Mouse (Mus musculus) layer of hippocampus, postnatal 14 days (tissue): ENCODE measurements around the gene Tor1a. TPM values are rescaled to one million over a fixed set of nuclear protein-coding genes. Genes with fewer than 3 reads are reported as not detected.

Experiments used
- DNase-seq, 2 experiments: peaks; one replicate each; pipeline ENCODE4 v3.0.0; 2021 to 2022; ENCODE audit warnings: low spot score in 2 of 2, mixed read lengths in 1 of 2
- long read RNA-seq, 2 experiments: library from polyadenylated mRNA; stranded (forward); transcript quantifications; one replicate each; pipeline ENCODE4 v2.0.0; 2021
- total RNA-seq, 2 experiments: library from RNA; stranded (reverse); gene quantifications; 2 replicates each; pipeline ENCODE4 v1.2.3; 2021

Tor1a gene
- total RNA-seq: 10 to 100 TPM; 47.0 to 54.0 TPM
- long read RNA-seq, experiment 1, transcript Tor1a-201 (5 exons, 1,401 nt): major isoform, 46 of 69 reads
- long read RNA-seq, experiment 1, transcript Tor1a-203 (4 exons, 1,605 nt): minor isoform, 12 of 69 reads
- long read RNA-seq, experiment 1, partial matches to known transcripts: 0 of 69 reads
- long read RNA-seq, experiment 1, other reads (novel, unspliced or antisense): 6 of 69 reads
- long read RNA-seq, experiment 2, transcript Tor1a-203 (4 exons, 1,605 nt): minor isoform, 24 of 121 reads
- long read RNA-seq, experiment 2, transcript Tor1a-205 (2 exons, 560 nt): minor isoform, 20 of 121 reads
- long read RNA-seq, experiment 2, transcript Tor1a-201 (5 exons, 1,401 nt): major isoform, 62 of 121 reads
- long read RNA-seq, experiment 2, partial matches to known transcripts: 1 of 121 reads
- long read RNA-seq, experiment 2, other reads (novel, unspliced or antisense): 14 of 121 reads

DNA sequence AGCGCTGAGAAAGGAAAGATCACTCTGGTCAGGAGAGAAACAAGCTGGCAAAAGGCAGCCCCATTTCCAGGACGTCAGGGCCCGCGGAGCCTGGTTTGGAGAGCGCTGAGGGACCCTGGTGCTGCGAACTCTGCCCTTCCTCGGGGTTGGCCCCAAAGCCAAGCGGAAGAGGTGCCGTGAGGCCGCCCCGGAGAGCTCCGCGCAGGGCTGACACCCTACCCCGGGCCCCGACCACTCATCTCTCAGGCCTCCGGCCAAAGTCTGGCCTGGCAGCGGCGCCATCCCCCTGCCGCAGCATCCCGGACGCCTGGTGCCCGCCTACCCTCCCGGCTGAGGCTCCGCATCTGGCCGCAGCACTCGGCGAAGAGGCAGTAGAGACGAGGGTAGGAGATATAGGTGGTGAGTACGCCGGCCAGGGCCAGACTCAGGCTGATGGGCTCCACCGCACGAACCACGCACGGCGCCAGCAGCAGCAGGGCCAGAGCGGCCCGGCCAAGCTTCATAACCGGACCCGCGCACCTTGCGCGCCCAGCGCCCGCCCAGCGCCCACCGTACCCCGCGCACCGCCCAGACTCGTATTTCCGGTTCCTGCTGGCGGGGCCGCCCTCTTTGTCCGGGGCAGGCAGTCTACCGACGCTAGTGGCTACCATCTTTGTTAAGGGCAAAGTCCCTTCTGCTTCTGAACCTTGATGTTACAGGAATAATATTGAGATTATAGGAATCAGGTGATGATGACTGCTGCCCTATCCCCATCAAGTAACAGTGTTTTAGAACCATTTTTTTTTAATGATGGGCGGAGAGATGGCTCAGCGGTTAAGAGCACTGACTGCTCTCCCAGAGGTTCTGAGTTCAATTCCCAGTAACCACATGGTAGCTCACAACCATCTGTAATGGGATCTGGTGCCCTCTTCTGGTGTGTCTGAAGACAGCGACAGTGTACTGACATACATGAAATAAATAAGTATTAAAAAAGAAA, at the start of gene Tor1a:
Tor1a (minus strand) TSS at position 582 of the 976 bp plus-strand sequence.
- peak; percentile 84 to 94 for DNase-seq

DNA sequence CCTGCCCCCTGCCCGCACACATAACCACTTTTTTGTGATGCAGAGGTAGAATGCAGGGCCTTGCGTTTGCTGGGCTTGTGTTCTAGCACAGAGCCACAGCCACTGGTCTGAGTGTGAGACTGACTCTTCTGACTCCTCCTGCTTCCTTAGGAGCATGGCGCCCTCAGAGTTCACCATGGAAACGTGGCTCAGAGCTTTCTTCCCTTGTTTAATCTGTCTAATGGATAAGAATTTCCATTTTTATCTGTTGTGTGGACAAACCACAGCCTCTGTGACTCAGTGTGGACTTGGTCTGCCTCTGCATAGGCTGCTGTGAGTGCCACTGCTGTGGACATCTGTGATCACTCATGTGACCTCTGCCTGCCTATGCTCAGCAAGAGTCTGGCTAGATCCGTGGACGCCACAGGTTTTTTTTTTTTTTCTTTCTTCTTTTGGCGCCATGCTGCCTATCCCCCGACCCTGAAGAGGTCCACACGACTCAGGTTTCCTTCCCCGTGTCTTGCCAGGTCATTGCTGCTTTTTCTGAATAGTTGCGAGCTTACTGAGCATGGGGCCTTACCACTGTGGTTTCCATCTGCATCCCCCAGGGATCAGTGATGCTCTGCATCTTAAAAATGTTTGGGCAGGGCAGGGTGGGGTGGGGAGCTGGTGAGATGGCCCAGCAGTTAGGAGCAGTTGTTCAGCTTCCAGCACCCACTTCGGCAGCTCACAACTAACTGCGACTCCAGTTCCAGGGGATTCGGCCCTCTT, 45.8 kb upstream of the Tor1a start:
- no peak for DNase-seq

DNA sequence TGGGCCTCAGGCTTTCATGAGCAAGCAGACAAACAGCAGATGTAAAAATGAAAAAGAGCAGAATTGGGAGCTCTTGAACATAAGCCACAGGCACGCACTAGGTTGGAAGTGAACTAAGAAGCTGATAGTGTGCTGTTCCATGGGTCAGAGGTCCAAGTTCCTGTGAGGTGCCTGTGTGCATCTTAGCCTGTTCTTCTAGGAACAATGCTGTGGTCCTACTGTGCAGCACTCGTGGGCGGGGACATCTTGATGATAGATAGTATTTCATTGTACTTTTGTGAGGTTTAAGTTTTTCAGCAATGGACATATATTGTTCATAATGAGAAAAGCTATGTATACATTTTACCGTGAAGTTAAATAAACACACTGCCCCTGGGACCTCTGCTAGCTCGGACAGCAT, 39.5 kb upstream of the Tor1a start:
- DNase-seq: no peak

DNA sequence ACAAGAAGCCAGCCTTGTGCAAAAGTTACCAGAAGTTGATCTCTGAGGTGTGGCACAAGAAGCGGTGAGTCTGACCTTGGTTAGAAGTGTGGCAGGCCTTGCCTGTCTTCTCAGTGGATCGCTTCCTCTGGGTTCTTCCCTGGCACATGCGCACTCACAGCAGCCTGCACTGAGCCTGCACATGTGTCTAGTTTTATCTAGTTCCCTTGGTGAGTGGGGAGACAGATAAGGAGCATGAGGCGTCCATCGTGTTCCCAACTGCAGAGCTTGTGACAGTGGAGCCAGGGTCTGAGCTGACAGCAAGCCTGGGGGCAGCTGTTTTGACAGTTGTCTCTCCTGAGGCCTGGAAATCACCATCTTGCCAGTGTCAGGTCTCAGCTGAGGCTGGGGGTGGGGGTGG, 38.7 kb upstream of the Tor1a start:
- no peak for DNase-seq

DNA sequence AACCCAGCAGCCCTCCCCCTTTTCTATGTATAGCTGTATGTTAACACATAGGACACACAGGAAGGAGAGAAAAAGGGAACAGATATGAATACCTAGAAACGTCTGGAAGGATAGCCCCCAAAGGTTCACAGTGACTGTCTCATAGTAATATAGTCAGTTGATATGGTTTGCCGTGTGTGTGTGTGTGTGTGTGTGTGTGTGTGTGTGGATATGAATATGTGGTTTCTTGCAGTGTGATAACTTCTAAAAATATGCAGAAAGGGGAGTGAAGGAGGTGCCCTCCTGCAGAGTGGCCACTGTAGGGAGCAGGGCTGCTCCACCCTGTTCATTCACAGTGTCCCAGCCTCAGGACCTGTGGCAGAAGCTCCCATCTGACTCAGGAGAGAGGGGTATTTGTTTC, 37.7 kb upstream of the Tor1a start:
- DNase-seq: no peak

DNA sequence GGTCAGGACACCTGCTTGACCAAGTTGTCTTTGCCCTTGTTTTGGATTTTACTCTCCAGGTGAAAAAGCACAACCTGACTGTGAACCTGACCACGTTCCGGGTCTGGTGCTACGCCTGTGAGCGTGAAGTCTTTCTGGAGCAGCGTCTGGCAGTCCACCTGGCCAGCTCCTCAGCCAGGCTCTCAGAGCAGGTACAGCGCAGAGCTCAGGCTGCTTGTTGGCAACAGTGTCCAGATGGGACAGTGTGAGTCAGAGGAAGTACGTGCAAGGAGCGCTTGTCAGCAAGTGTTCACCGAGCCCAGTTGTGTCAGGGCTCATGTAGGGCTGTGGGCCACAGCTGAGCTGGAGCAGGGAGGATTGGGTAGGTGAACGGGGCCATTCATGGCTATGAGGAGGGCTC, 35.1 kb upstream of the Tor1a start:
- no peak for DNase-seq

DNA sequence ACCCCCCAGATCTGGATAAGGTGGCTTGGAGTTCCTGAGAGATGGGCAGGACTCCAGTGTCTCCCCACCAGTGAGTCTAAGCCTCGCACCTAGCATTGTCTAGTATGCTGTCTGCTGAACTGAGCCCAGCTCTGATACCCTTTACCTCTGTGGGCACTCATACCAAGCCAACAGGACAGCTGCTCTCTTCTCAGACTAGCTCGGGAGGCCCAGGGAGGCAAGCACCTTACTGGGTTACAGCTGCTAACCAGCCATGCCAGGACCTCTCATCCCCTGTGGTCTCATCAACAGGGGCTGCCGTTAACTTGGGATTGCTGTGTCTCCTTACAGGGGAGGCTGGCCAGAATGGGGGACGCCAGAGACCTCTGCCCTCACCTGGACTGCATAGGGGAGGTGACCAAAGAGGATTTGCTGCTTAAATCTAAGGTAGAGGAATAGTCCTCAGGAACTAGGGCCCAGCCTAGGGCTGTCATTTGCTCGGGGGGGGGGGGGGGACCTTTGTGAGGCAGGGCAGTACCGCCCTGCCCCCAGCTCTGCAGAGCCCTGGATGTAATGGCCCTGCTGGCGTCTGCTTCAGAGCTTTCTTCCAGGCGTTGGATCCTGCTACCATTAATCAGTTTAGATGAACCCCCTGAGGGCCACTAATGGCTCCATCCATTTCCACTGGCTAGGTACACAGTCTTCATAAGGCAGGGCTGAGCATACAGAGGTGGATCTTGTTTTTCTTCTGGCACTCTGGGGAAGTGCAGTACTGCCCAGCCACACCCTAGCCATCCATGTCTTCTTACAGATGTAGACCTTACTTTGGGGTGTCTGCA, 30.9 kb upstream of the Tor1a start:
- no peak for DNase-seq

DNA sequence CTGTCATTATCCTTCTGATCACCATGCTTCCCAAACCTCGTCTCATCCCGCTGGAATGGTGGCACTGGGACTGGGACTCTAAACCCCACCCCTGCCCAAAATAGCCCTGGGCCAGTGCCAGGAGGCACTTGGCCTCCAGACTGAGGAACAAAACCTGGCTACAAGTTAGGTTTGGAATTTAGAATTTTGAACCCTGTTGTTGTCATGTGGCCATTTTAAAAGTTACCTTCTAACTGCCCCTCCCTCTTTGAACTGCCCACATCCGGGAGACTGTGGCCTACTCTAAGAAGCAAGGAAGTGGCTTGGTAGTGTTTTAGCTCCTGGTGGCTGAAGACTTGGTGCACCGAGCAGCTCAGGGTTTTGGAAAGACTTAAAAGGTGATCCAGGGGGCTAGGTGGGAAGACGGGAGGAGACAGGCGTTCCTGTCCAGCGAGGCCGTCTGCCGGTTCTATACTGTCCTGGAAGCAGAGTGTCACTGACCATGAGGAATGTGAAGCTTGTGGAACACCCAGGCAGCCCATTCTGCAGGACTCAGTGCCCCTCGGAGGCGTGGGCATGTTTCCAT, 27.8 kb upstream of the Tor1a start:
- DNase-seq: no peak

DNA sequence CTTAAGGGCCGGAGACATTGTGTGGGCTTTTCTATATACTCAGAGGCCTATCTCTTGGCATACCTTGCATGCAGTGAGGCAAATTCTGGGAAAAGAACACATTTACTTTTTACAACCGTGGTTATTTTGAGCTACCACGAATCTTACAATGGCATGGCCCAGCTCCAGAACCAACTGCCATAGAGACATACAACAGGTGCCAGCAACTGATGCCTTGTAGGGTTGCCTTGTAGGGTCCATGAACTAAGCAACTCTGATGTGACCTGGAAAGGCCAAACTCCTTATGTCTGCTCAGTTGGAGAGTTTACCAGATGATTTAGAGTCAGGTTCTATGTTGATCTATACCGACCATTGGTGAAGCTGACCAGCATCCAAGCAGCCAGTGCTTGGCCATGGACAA, 27.1 kb upstream of the Tor1a start:
- no peak for DNase-seq

DNA sequence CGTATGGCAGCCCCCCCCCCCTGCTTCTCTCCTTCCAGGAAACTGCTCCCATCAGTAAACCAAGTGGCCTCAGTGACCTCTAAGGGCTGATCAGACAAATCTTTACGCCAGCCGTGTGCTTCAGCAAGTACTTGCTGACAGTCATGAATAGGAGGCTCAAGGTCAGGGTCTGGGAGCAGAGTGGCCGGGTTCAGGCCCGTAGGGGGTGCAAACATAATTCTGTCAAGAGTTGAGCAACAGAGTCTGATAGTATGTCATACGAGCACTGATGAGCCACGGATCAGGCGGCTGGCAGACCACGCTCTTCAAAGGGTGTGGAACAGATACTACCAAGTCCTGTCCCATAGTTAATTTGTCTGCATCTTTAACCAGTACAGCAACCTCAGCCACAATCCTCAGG, 22.5 kb upstream of the Tor1a start:
- DNase-seq: no peak

DNA sequence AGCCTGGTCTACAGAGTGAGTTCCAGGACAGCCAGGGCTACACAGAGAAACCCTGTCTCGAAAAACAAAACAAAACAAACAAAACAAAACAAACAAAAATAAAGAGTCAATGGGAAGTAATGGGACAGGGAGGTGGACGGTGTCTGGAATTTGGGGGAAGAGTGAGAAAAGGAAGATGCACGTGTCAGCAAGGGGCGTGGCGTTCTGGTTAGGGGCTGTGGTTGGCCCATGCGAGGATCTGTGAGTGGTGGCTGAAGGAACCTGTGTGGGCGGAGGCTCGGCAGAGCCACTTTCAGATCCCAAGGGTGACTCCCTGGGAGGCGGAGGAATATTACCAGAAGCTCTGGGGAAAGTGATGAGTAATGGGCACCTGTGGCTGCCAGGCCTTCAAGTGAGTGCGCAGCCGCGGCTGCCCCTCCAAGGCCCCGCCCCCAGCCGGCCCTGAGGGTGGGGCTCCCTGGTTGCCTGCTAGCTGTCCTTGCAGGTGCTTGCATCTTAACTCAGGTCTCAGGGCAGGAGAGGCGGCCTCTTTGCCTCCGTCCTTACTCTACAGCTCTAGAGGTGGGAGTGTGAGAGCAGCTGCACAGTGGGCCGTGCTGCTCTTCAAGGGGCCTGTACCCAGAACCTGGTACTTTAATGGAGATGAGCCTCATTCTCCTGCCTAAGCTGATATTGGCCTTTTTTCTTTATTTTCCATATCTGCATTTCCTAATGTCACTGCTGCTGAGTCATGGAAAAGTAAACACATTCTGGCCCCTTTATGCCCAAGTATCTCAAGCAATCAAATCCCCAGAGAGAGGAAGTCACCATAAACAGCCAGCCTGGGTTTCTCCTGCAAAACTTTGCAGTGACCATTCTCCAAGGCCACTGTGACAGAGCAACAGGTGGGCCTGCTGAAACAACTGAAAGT, 17.6 kb upstream of the Tor1a start:
- no peak for DNase-seq

DNA sequence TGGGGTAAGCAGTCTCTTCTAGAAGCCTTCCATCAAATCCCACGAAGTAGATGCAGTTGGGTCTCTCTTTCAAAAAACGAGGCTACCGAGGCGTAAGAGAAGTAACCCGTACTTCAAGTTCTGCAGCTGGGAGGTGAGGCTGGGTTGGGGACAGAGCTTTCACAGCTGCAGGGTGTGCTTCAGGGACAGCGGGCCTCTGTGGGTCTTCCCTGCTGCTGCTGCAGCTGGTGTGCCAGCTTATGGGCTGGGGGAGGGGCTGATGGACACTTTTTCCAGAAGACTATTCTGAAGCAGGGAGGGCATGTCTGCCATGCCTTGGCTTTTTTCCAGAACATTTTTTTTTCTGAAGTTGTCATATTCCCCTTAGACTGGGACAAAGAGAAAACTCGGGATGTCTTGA, 15.3 kb upstream of the Tor1a start:
- no peak for DNase-seq

DNA sequence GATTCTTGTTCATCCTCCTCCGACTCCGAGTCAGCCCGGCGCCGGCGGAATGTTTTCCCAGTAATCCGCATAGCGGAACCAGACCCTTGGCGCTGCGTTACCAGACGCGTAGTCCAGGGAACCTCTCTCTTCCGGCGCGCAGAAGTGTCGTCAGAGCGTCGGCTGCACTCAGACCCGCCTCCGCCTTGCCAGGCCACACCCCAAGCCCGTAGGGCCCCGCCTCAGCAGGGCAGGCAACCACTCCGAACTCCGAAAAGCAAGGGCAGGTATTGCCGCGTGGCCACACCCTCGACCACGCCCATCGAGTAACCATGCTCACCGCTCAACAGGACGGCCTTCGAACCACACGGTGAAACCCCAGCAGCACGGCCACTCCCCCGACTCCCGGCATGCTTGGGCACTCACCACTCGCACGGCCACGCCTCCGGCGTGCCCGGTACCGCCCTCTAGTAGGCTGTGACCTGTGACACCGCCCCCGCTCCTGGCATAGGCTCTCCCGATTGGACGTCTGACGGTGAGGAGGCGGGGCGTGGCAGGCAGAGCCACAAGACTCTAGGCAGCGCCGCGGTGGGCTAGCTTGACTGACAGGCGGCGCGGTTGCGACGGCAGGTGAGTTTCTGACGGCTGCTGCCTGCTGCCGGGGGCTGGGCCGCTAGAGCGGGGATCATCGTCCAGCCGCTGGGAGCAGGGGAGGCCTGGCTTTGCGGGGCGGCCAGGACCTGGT, 14.2 kb upstream of the Tor1a start, which contains the start of the genes BC005624 and Usp20:
BC005624 (minus strand) TSS at position 412 of the 724 bp plus-strand sequence.
Usp20 (plus strand) TSS at position 490 of the 724 bp plus-strand sequence.
- DNase-seq: peak; percentile 99 to 100

DNA sequence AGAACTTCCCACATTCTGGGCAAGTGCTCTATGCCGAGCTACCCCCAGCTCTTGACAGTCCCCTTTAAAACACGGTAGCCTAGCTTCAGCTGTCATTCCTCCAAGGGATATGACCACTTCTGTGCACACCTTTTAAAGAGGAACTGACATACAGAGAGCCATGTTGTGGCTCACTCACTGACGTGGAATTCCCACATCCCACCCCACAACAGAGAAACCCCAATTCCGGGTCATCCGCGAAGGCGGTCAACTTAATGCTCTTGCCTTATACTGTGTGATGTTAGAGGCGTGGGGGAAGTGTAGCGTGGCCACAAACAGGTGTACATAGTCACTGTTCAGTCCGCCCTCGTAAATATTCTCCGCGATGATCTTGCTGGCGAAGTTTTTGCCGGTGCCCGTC, 907 bp downstream of the Tor1a start:
- no peak for DNase-seq

DNA sequence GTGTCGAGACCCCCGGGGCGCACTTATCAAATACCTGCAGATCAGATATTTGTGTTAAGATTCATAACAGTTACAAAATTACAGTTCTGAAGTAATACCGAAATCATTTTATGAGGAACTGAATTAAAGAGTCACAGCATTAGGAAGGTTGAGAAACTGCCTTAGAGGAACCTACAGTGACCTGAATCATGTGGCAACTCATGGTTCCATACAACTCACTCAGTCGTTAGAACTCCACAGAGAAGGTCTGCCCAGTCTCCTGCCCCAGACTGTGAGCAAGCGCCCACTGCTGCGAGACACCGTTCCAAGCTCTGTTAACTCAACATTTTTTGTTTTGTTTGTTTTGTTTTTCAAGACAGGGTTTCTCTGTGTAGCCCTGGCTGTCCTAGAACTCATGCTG, 2.1 kb downstream of the Tor1a start:
- DNase-seq: no peak

DNA sequence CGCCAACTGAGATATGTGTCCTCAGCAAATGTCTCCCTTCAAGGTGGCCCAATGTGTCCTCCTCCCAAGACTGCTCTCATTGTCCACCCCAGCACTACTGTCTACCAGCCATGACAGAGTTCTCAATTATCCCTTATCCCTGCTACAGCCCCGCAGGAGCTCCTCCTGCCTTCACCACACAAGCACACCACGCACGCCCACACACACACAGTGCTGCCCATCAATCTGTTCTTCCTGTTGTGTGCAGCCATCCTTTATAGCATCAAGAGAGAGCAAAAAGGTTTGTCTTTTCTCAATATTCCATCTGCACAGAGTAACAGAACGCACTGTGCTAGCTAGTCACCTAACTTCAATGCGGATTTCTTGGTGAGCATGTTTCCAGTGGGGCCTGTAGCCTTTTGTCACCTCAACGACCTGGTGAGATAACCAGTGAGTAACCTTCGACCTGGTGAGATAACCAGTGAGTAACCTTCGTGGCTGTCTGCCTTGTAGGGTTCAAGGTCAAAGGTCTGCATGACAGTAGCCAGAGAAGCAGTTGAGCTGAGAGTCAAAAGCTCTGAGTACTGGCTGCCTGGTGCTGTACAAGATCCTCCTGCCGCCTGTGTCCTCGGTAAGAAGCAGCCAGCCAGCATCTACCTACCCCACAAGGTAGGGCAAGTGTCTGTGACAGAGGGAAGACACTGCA, 5.0 kb downstream of the Tor1a start:
- peak in 1 of 2 experiments; percentile 49 for DNase-seq

DNA sequence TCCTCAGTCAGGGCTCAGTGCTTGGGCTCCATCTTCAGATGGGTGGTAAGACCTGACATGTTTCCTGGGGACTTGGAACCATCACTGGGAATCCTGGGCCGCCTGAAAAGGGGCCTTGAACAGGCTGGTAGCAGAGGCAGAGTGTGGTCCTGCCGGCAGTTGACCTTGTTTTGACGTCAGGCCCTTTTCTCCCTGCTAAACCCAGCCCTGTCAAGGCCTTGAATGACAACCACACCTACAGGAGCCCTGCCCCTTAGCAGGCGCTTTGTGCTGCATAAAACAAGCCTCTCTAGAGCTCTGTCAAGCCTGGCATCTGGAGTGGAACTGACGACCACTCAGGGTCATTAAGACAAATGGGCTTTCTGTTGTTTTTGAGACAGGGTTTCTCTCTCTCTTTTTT, 7.9 kb downstream of the Tor1a start:
- no peak for DNase-seq

DNA sequence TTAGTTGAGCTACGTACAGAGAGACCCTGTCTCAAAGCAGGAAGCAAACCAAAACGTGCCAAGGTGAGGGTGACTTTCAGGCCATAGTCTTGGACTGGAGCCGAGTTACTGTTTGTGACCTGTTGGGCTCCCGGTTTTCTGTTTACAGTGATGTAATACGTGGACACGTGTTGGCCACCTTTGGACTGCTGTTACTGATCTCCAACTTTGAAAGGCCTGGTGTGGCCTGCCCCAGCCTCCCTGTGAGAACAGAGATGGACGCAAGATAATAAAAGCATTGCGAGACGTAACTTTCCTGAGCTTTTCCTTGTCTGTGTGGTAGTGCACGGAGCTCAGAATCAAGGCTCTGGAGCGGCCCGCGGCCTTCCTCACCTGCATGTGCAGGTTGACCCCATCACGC, 9.0 kb downstream of the Tor1a start:
- DNase-seq: no peak
